Mouse (Mus musculus): ENCODE measurements around the gene Tmem109. TPM values are rescaled to one million over a fixed set of nuclear protein-coding genes. Genes with fewer than 3 reads are reported as not detected.
A peak's percentile ranks its signal among the peaks of the same experiment; 100 is the strongest.

Tmem109 gene
- polyA plus RNA-seq, 1 experiment = 59.9 TPM

DNA sequence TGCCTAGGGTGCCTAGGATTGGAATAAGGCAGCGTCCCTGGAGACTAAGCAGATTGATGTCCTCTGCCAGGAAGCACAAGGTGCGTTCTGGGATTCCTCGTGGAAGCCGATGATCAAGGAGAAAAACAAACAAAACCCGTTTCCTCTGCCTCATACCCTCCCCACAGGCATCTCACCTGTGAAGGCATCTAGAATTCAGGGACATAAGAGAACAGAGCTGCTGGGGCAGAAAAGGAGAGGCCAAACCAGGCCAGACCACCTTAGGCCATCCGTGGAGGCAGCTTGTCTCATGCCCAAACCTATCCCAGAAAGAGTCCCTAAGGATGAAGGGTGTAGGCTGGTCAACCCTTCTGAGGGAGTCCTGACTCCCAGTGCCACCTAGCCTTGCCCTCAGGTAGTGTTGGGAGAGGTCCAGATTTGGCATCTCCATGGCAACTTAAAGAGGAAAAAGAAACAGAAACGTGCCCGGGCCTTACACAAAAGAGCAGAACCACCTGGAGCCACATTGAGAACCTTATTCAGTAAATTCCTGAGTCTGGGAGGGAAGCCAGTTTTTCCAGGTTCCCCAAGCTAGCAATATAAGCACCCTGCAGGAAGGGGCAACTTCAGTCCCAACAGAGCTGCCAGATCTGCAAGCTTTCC is 11.8 kb downstream of the Tmem109 start, which contains the start of gene Tmem132a:
TSS of gene Tmem132a (minus strand) at position 55 of the 642 bp plus-strand sequence.
- TF ChIP-seq POLR2A (IDR thresholded peaks at IDR 0.05; ENCODE audit: low read depth, low read length) = no peak
- no peak for TF ChIP-seq CTCF (IDR thresholded peaks at IDR 0.05; ENCODE audit: borderline replicate concordance, insufficient read depth, low read length)
- H3K27ac ChIP-seq (ENCODE audit: insufficient read depth, low read length) = no peak within 1 kb of the TSS
- H3K4me3 ChIP-seq (ENCODE audit: insufficient read depth, low read length) = peak within 1 kb of the TSS; percentile 82
- peaks cover 5% of the 10 kb centered on the region; the same call in 1 of the 2 replicates for H3K4me1 ChIP-seq (ENCODE audit: control insufficient read depth, insufficient read depth, low read length)

DNA sequence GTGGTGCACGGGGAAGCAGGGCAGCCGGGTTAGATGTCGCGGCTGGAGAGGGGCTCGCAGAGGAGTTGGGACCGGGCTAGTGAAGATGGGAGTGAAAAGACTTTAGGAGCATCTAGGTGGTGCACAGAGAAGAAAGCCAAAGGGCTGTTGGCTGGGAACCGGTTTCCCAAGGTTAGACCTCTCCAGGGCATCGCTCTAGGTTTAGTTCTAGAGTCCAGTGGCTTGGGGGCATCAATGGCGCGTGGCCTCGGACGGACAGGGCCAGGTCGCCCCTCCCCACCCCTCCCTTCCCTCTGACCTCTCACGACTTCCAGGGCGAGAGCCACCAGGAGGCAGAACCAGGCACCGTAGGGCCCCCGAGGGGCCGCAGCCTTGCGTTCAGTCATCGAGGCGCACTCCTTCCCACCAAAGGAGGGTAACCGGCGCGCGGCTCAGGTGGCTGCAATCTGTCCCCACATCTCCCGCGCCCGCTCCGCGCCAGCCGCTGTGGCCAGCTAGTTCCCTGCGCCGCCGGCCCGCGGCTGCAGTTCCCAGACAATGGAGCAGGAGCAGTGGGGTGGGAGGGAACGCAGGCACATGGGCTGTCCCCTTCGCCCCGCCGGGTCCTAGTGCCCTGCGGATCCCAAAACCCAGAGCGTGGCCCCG is 12.4 kb downstream of the Tmem109 start:
- H3K4me3 ChIP-seq (ENCODE audit: insufficient read depth, low read length) = peak overlapping the region; percentile 82
- TF ChIP-seq POLR2A (IDR thresholded peaks at IDR 0.05; ENCODE audit: low read depth, low read length) (peak; percentile 95), CTCF (IDR thresholded peaks at IDR 0.05; ENCODE audit: borderline replicate concordance, insufficient read depth, low read length) (no peak)
- peaks cover 5% of the 10 kb centered on the region; the same call in 1 of the 2 replicates for H3K4me1 ChIP-seq (ENCODE audit: control insufficient read depth, insufficient read depth, low read length)
- no peak overlapping the region for H3K27ac ChIP-seq (ENCODE audit: insufficient read depth, low read length)

DNA sequence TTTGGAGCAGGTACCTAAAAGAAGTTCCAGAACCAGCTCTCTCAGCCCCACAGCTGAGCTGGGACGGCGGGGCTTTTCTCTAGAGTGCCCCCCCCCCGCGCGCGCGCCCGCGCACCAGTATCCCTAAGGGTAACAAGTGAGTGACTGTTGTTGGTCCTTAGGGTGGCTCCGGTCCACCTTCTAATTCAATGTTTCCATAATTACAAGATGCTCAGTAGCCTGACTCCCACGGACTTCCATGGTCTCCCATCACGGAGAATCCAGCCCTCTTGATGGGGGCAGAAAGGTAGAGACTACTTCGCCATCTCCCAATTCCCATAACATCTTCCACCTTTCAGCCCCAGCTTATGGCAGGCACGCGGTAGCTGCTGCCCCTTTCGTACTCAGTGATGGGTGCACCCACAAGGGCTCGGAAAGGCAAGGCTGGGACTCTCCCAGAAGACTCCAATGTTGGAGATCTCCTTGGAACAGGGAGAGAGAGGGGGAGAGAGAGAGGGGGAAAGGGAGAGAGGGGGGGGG is 13.1 kb downstream of the Tmem109 start:
- Histone ChIP-seq H3K4me1 (ENCODE audit: control insufficient read depth, insufficient read depth, low read length) (peaks cover 5% of the 10 kb centered on the region; the same call in 1 of the 2 replicates), H3K27ac (ENCODE audit: insufficient read depth, low read length) (no peak overlapping the region), H3K4me3 (ENCODE audit: insufficient read depth, low read length) (peak overlapping the region; percentile 82)
- no peak for TF ChIP-seq CTCF (IDR thresholded peaks at IDR 0.05; ENCODE audit: borderline replicate concordance, insufficient read depth, low read length)

DNA sequence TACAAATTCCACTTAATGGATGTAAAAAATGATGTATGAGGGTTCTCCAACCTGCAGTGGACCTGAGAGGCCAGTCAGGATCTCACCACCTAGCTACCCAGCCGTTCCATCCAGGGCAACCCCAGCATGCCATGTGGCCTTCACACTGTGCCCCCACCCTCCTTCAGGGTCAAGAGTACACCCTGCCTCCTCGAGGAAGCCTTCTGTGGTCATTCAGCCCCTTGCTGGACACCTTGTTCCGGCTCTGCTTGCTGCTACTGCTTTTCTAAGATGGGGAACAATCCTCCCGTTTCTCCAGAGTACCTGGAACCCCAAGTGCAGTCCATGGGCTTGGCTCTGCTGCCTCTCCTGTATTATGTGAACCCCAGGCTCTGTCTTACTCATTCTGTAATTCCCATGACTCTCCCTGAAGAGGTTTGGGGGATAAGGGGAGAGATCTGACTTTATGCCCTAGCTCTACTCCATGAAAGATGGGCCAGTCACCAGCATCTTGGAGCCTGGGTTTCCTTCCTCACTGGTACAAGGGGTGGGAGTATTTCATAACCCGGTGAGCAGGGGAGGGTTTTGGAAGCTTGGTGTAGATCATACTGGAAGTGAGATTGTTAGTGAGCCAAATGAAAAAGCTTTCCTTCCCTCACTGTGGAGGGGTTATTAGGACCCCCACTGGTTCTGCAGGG is 13.7 kb downstream of the Tmem109 start:
- Histone ChIP-seq H3K27ac (ENCODE audit: insufficient read depth, low read length) (no peak overlapping the region), H3K4me1 (ENCODE audit: control insufficient read depth, insufficient read depth, low read length) (peaks cover 5% of the 10 kb centered on the region; the same call in 1 of the 2 replicates), H3K4me3 (ENCODE audit: insufficient read depth, low read length) (peak overlapping the region; percentile 82)
- TF ChIP-seq POLR2A (IDR thresholded peaks at IDR 0.05; ENCODE audit: low read depth, low read length) (no peak), CTCF (IDR thresholded peaks at IDR 0.05; ENCODE audit: borderline replicate concordance, insufficient read depth, low read length) (no peak)

DNA sequence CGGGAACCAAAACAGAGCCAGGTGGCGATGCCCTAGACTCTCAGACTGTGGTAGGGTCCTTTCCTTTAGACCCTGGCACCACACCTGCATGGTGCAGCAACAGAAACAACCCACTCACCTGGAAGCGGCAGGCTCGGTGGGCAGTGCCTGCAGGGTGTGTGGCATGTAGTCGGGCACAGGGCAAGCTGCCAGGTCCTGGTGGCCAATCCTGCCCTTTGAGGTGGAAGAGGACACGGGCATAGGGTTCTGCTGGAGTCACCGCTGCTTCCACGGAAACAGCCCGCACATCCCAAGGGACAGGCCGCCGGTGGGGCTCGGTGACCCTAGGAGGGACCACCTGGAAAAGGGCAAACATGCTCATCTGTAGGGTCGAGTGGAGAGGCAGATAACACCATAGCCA is 15.4 kb downstream of the Tmem109 start:
- Histone ChIP-seq H3K27ac (ENCODE audit: insufficient read depth, low read length) (no peak overlapping the region), H3K4me3 (ENCODE audit: insufficient read depth, low read length) (no peak overlapping the region), H3K4me1 (ENCODE audit: control insufficient read depth, insufficient read depth, low read length) (peaks cover 5% of the 10 kb centered on the region; the same call in 1 of the 2 replicates)
- no peak for TF ChIP-seq POLR2A (IDR thresholded peaks at IDR 0.05; ENCODE audit: low read depth, low read length)

DNA sequence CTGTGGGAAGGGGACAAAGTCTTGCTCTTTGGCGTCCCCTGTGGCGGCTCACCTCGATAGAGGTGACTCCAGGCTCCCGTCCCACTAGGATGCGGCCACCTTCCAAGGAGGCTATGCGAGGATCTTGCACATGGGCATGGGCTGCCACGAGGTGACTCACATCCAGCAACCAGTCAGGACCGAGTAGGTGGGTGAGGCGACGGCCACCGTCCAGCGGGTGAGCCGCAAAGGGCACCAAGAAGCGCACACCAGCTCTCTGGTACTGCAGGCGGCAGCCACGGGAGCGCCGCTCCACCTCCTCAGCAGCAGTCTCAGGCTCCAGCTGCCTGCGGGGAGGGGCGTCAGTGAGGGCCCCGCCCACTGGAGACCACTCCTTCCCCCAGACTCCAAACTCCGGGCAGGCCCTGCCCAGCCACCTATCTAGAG is 21.7 kb downstream of the Tmem109 start:
- Histone ChIP-seq H3K27ac (ENCODE audit: insufficient read depth, low read length) (no peak overlapping the region), H3K4me3 (ENCODE audit: insufficient read depth, low read length) (no peak overlapping the region), H3K4me1 (ENCODE audit: control insufficient read depth, insufficient read depth, low read length) (no peaks in the 10 kb centered on the region)
- TF ChIP-seq CTCF (IDR thresholded peaks at IDR 0.05; ENCODE audit: borderline replicate concordance, insufficient read depth, low read length) = no peak
- no peak for TF ChIP-seq POLR2A (IDR thresholded peaks at IDR 0.05; ENCODE audit: low read depth, low read length)

DNA sequence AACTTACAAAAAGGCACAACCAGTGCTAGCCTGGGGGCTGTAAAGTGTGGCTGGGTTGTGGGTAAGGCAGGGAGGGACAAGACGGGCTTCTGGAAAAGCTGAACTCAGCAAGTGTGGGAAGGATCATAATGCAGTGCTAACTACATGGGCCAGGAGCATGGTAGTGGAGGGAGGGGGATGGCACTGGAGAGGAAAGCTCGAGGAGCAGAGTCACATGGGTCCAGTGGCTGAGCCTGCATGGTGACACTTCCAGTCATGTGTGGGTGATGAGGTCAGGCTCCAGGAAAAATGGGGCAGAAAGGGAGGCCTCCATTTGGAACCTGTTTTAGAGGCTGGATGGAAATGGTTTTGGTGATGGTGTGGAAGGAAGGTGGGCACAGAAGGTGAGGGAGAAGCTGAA is 25.3 kb downstream of the Tmem109 start:
- Histone ChIP-seq H3K27ac (ENCODE audit: insufficient read depth, low read length) (no peak overlapping the region), H3K4me3 (ENCODE audit: insufficient read depth, low read length) (no peak overlapping the region), H3K4me1 (ENCODE audit: control insufficient read depth, insufficient read depth, low read length) (no peaks in the 10 kb centered on the region)
- no peak for TF ChIP-seq CTCF (IDR thresholded peaks at IDR 0.05; ENCODE audit: borderline replicate concordance, insufficient read depth, low read length)

DNA sequence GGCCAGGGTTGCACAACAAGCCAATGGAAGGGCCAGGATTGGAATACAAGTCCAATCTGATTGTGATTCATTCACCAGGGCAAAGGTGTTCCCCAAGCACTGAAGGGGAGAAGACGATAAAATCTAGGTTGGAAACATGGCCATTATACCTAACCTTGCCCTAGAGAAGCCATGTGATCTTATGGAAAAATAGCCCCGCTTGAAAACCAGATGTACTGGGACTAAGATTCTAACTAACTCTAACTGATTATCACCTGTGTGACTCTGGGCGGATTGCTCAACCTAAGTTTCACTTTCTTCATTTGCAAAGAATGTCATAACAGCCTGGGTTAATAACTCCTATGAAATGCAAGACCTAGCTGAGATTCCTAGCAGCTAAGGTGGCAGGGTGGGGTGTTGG is 26.4 kb downstream of the Tmem109 start:
- no peaks in the 10 kb centered on the region for H3K4me1 ChIP-seq (ENCODE audit: control insufficient read depth, insufficient read depth, low read length)
- no peak overlapping the region for H3K27ac ChIP-seq (ENCODE audit: insufficient read depth, low read length)
- H3K4me3 ChIP-seq (ENCODE audit: insufficient read depth, low read length) = no peak overlapping the region
- TF ChIP-seq CTCF (IDR thresholded peaks at IDR 0.05; ENCODE audit: borderline replicate concordance, insufficient read depth, low read length) = no peak
- no peak for TF ChIP-seq POLR2A (IDR thresholded peaks at IDR 0.05; ENCODE audit: low read depth, low read length)

DNA sequence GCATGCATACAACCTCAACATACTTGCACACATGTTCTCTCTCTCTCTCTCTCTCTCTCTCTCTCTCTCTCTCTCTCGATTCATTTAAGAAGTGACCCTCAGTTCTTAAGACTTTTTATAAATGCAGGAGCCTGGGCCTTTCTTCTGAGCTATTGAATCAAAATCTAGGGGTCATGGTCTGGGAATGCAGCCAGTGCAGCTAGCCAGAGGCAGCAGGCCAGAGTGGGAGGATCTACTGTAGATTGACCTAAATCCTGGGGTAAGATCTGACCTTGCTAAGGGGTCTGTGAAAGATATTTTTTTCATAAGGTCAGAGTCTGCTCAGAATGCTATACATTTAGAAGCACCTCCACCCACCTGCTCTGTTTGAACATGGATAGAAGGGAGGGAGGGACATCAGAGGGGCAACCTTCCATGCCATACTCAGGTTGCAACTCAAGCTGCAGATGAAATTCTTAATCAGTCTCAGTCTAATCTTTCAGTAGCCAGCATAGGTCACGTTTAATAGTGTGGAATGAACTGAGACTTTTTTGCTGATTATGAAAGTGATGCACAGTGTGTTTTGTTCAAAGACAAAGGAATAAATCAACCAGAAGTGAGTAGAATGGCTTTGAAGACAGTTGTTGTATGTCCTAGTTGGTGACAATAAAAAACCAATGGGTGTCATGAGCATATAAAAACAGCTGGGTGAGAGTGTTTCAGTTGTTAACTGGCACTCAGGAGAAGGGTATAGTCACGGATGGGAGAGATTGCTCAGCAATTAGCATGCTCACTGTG is 34.3 kb downstream of the Tmem109 start:
- Histone ChIP-seq H3K27ac (ENCODE audit: insufficient read depth, low read length) (no peak overlapping the region), H3K4me1 (ENCODE audit: control insufficient read depth, insufficient read depth, low read length) (no peaks in the 10 kb centered on the region), H3K4me3 (ENCODE audit: insufficient read depth, low read length) (no peak overlapping the region)
- no peak for TF ChIP-seq POLR2A (IDR thresholded peaks at IDR 0.05; ENCODE audit: low read depth, low read length)
- TF ChIP-seq CTCF (IDR thresholded peaks at IDR 0.05; ENCODE audit: borderline replicate concordance, insufficient read depth, low read length) = no peak
